Mouse (Mus musculus): Measurements from ENCODE around the gene Cd37.

DNA sequence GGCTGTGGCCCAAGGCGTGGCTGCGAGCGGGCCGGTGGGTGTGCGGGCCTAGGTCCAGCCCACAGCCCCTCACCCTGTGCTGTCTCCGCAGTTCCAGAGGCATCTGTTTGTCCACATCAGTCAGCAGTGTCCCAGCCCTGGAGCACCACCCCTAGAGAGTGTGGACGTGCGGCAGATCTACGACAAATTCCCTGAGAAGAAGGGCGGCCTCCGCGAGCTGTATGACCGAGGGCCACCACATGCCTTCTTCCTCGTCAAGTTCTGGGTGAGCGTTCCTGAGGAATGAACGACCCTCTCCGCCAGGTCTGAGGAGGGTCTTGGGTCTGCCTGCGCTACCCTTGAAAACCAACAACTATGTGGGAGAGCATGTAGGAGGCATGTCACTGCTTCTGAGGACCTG is 10.4 kb downstream of the Cd37 start:
- TF ChIP-seq POLR2A (IDR thresholded peaks at IDR 0.05; ENCODE audit: low read depth, low read length) (no peak), CTCF (conservative IDR thresholded peaks at IDR 0.05; ENCODE audit: insufficient read depth, insufficient read length, low read depth, low read length) (no peak)
